Mouse (Mus musculus) cortical plate, adult 2 months (tissue): ENCODE results near the gene Lrrc8c. TPM values are rescaled to one million over a fixed set of nuclear protein-coding genes. Genes with fewer than 3 reads are reported as not detected.

Source experiments
- H3K27ac ChIP-seq: fragments of 200-500 bp; 2 replicates; pipeline ENCODE4 v1.5.1; 2012; ENCODE audit warnings: low read length, control low read depth, inconsistent platforms; ENCODE audit not compliant: insufficient read depth
- H3K4me1 ChIP-seq: fragments of 200-500 bp; 2 replicates; pipeline ENCODE4 v1.6.1; 2011; ENCODE audit warnings: low read length; ENCODE audit not compliant: control insufficient read depth, insufficient read depth
- H3K4me3 ChIP-seq: fragments of 200-500 bp; 2 replicates; pipeline ENCODE4 v1.5.1; 2011; ENCODE audit warnings: mild to moderate bottlenecking, low read length, control low read depth; ENCODE audit not compliant: insufficient read depth
- CTCF ChIP-seq: fragments of 200-500 bp; IDR thresholded peaks from 2 replicates; pipeline ENCODE4 v1.5.1; 2011; ENCODE audit warnings: mild to moderate bottlenecking, control low read depth, low read length; ENCODE audit not compliant: insufficient read depth; ENCODE audit errors: extremely low read depth
- POLR2A ChIP-seq: fragments of 200-500 bp; IDR thresholded peaks from 2 replicates; pipeline ENCODE4 v1.6.1; 2011; ENCODE audit warnings: mild to moderate bottlenecking, low read length, control low read depth; ENCODE audit not compliant: insufficient read depth; ENCODE audit errors: extremely low read depth
- polyA plus RNA-seq: library from polyadenylated mRNA; depleted of rRNA; stranded (reverse); fragments of >200 nt; gene quantifications from 2 replicates; pipeline ENCODE4 v1.2.3, GENCODE M21; 2012

Lrrc8c gene
- polyA plus RNA-seq, 1 experiment = 14.0 TPM

GRCm38 (mm10) chr5:105643276-105643675 lies 124.1 kb downstream of the Lrrc8c start:
- no peaks in the 10 kb centered on the region; the same call in 1 of the 2 replicates for H3K4me1 ChIP-seq
- no peak for TF ChIP-seq CTCF
- TF ChIP-seq POLR2A = no peak
- no peak overlapping the region for H3K27ac ChIP-seq
- no peak overlapping the region for H3K4me3 ChIP-seq

- H3K4me1 ChIP-seq = no peaks in the 10 kb centered on the region; the same call in 1 of the 2 replicates
- H3K4me3 ChIP-seq = no peak overlapping the region
- TF ChIP-seq CTCF (no peak), POLR2A (no peak)
- no peak overlapping the region for H3K27ac ChIP-seq
Measured at GRCm38 (mm10) chr5:105644195-105644594, 125.0 kb downstream of the Lrrc8c start.

DNA sequence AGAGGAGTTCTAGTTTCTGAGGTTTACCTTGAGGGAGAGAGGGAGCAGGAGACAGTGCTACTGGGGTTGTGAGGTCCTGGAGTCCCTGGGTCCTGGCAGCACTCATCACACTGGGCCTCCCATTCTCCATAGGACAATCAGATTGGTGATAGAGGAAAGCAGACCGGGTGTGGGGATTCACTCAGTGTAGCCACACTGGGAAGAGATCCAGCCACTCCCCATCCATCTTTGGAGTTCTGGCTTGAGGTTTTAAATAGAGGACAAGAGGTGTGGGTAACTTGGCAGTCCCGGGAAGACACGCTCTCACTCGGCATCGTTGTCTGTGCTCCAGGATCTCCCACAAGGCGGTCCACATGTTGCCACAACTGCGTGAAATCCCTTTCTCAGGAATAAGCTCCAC lies 127.9 kb downstream of the Lrrc8c start:
- no peak overlapping the region for H3K27ac ChIP-seq
- TF ChIP-seq POLR2A (no peak), CTCF (no peak)

GRCm38 (mm10) chr5:105648648-105649287 lies 129.6 kb downstream of the Lrrc8c start:
- H3K27ac ChIP-seq = no peak overlapping the region
- TF ChIP-seq CTCF = no peak
- TF ChIP-seq POLR2A = no peak
- no peaks in the 10 kb centered on the region; the same call in 1 of the 2 replicates for H3K4me1 ChIP-seq
- no peak overlapping the region for H3K4me3 ChIP-seq

More for the DNA sequence above, 127.9 kb downstream of the Lrrc8c start:
- H3K4me1 ChIP-seq = no peaks in the 10 kb centered on the region; the same call in 1 of the 2 replicates
- no peak overlapping the region for H3K4me3 ChIP-seq

- Histone ChIP-seq H3K27ac (no peak overlapping the region), H3K4me3 (no peak overlapping the region), H3K4me1 (no peaks in the 10 kb centered on the region; the same call in 1 of the 2 replicates)
- TF ChIP-seq POLR2A (no peak), CTCF (no peak)
Measured at GRCm38 (mm10) chr5:105649514-105650001, 130.4 kb downstream of the Lrrc8c start.

DNA sequence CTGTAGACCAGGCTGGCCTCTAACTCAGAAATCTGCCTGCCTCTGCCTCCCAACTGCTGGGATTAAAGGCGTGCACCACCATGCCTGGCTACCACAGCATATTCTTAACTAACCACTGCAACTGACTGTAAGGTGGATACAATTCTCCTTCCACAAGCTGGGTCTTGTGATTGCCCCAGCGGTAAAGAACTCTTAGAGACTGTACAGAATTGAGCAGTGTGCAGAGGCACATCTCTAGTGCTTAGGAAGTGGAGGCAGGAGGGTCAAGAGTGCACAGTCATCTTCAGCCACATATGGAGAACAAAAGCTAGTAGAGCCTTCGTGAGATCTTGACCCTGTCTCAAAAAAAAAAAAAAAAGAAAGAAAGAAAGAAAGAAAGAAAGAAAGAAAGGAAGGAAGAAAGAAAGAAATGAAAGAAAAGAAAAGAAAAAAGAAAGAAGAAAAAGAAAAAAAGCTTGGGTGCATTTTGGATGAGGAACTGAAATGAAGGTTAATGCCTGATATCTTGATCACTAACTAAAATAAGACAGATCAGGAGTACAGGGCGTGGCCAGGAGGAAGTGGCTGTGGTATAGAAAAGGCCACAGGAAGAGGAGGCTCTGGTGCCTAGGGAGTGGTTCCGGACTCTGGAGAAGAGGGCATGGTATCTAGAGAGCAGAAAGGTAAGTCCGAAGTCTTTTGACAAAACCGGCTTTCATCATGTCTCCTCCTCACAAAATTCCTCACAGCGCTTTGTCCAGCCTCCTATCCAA lies 131.7 kb downstream of the Lrrc8c start:
- Histone ChIP-seq H3K4me1 (no peaks in the 10 kb centered on the region), H3K4me3 (no peak overlapping the region), H3K27ac (no peak overlapping the region)
- TF ChIP-seq CTCF (no peak), POLR2A (no peak)

DNA sequence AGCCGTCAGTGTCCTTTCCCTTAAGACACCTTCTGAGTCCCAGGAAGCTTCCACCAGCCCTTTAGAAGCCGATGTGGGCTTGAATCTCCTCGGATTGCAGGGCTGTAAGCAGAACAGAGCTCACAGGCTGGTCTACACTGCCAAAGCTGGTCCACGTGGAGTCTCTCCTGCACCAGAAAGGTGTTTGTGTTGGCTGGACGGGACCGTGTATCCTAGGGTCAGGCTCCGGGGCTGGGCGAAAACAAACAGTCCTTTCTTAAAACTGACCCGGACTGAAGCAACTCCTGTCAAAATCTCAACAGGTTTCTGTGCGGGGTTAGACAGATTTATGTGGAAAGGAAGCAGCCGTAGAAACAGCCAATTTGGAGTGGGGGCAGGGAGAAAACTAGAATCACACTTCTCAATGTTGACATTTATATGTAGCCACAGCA lies 132.4 kb downstream of the Lrrc8c start:
- Histone ChIP-seq H3K4me1 (no peaks in the 10 kb centered on the region), H3K4me3 (no peak overlapping the region)

DNA sequence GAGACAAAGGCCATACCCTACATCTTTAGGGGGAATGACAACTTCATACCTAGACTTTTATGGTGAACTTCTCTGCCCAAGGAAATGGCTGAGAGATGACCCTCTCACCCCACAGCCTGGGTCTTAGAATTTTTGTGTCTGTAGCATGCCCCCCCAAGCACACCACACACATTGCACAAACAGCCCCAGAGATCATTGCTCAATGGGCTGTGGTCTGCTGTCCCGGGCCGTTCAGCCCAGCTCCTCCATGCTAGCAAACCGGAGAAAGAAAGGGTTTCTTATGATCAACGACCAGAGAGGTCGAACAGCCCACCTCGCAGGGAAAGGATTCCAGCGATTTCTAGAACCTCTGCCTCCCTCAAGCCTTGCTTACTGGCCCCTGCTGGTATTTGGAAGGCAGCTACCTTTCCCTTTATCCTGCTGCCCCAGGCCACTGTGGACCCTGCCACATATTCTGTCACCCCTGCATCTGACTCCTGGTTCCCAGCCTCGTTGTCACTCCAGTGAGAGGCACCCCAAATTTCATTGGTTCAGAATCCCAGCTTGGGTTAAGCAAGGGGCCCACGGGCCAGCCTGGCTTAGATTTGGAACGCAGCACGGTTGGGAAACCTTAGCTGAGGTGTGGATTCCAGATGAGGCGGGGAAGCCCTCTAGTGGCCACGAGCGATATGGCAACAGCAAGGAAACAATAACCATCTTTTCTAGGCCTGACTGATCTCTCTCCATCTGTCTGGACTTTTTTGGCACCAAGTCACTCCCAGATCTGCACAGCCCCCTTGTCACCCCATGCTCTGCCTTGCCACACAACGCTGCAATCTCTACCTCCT lies 135.3 kb downstream of the Lrrc8c start:
- Histone ChIP-seq H3K27ac (no peak overlapping the region), H3K4me1 (no peaks in the 10 kb centered on the region), H3K4me3 (no peak overlapping the region)
- TF ChIP-seq CTCF (peak; percentile 93), POLR2A (no peak)

More for the DNA sequence above, 132.4 kb downstream of the Lrrc8c start:
- no peak overlapping the region for H3K27ac ChIP-seq
- TF ChIP-seq CTCF (no peak), POLR2A (no peak)

DNA sequence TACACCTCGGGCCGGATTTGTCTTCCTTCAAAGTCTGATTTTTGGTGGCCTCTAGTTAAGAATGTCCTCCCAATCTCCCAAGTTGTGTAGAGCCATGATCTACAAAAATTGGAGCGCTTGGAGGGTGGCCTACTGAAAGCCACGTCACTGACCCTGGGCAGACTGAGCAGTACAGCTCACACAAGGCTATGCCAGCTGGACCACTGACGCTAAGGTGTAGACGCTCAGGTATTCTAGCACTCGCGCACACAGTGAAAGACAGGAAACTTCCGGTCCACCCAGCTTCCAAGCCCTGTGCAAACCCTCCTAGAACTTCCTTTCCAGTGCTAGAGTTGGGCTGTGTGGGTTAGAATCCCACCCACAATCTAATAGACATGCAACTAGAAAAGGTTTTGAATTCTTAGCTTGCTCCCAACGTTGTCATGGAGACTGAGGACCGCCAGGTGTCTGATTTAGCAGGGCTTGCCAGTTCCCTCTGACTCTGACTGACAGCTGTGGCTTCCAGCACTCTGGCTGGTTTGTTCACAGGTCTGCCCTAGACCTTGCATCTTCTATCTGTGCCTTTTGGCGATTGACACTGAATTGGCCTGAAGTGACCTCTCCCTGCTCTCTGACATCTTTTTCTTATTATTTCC lies 136.0 kb downstream of the Lrrc8c start:
- H3K4me3 ChIP-seq = no peak overlapping the region
- no peak for TF ChIP-seq CTCF
- TF ChIP-seq POLR2A = no peak
- no peaks in the 10 kb centered on the region for H3K4me1 ChIP-seq
- no peak overlapping the region for H3K27ac ChIP-seq
